Mouse (Mus musculus): ENCODE data around the gene Dnase2a.
A peak's percentile ranks its signal among the peaks of the same experiment; 100 is the strongest.

Dnase2a gene

DNA sequence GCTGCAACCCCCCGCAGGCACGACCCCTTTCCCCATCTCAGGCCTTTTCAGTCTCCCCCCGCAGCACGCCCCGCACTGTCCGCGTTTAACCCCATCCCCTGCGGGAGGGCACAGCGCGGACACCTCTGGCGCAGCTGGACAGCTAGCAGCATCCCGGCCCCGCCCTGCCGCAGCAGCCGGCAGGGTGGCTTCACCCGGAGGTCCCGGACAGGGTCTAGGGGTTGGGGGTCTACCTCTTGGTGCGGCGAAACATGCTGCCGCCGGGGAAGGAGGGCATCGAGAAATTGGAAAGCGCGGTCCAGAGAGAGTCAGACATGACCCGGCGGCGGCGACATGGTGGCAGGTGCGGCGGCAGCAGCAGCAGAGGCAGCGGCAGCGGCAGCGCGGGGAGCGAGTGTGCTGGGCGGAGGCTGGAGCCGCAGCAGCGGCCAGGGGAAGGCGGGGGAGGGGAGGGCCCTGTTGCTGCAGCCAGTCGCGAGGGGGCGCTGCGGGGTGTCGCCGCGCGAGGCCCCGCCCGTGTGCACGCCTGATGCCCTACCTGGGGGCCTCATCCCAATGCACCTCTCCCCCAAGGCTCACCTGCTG lies 28.7 kb downstream of the Dnase2a start, which contains the start of gene Mast1:
Gene Mast1, minus strand, starts transcription at position 398 of the 585 bp plus-strand sequence.
- ATAC-seq (ENCODE audit: low TSS enrichment) = peak; percentile 62

DNA sequence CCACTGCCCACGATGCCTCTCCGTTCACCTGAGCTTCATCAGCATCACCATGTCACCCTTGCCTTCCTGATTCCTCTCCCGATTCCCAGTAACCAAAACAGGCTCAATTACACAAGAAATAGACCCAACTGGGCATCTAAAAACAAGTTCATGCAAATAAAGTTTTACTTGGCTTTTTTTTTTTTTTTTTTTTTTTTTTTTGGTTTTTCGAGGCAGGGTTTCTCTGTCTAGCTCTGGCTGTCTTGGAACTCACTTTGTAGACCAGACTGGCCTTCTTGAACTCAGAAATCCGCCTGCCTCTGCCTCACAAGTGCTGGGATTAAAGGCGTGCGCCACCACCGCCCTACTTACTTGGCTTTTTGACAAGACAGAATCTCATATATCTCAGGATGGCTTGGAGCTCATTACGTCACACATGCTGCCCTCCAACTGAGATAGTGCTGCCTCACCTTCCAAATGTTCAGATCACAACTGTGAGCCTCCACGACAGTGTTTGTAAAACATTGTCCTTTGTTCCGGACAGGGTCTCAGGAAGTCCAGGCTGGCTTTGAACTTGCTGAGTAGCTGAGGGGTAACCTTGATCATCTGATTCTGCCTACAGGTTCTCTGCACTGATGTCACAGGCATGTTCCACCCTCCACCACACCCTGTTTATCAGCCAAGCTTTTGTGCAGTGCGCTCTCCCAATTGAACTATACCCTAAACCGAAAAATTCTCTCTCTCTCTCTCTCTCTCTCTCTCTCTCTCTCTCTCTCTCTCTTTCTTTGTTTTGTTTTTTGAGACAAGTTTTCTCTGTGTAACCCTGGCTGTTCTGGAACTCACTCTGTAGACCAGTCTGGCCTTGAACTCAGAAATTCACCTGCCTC lies 29.5 kb downstream of the Dnase2a start:
- ATAC-seq (ENCODE audit: low TSS enrichment) = no peak

DNA sequence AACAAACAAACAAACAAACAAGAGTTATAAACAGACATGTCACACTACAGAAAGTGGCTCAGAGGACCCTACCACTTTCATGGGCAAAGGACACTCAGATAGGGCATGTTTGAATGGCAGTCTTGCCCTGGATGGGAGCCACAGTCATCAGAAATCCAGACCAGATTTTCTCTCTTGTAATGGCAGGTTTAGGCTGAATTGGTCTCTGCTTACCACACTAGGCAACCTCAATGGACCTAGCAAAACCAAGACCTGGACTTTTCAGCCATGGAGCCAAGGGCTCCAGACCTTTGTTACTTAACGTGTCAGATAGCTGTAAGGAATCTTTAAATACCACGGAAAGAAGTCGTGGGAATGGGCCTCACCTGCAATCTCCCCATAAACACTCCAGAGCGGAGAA lies 35.3 kb downstream of the Dnase2a start:
- no peak for ATAC-seq (ENCODE audit: low TSS enrichment)

DNA sequence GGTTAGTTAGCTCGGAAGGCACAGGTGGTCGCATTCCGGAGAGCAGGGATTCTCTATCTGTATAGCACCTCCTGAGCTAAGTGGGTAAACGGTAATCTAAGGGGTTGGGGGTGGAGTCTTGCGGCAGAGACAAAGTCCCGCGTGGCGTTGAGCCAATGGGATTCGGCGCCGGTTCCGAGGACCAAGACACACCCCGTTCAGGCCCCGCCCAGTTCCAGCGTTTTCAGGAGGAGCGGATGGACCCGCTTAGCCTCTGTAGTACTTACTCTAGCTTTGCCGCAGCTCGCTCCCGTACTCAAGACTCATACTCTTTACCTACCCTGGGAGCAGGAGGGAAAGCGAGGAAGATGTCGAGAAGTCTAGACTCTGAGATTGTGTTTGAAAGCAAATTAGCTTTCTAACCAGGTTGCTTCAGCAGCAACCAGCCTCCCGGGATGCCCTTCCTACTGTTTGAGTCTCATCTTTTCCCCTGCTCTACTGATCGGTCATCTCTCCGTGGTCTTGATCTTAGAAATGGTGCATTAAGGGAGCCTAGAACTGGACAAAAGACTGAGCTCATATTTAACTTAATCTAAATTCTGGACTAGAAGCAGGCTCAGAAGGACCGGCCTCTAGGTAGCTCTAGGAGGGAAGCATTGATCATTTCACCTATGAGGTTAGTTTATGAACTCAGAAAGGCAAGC lies 36.3 kb downstream of the Dnase2a start:
- ATAC-seq (ENCODE audit: low TSS enrichment) = peak; percentile 73

DNA sequence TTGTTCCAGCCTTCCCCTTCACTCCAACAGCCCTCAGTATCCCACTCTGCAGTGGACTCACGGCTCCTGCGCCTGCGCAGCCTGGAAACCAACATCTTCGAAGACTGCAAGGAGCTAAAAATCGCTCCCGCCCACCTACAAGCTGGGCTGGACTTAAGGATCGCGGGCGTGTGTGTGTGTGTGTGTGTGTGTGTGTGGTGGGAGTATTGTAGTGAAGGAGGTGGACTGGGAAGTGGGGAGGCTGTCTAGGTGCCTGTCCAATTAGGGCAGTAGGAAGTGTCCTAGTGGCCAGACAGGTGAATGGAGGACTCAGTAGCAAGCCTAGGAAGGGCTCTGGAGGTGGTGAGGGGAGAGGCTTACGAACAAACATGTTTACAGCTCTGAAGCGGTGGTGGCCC lies 36.9 kb downstream of the Dnase2a start:
- ATAC-seq (ENCODE audit: low TSS enrichment) = peak; percentile 82

DNA sequence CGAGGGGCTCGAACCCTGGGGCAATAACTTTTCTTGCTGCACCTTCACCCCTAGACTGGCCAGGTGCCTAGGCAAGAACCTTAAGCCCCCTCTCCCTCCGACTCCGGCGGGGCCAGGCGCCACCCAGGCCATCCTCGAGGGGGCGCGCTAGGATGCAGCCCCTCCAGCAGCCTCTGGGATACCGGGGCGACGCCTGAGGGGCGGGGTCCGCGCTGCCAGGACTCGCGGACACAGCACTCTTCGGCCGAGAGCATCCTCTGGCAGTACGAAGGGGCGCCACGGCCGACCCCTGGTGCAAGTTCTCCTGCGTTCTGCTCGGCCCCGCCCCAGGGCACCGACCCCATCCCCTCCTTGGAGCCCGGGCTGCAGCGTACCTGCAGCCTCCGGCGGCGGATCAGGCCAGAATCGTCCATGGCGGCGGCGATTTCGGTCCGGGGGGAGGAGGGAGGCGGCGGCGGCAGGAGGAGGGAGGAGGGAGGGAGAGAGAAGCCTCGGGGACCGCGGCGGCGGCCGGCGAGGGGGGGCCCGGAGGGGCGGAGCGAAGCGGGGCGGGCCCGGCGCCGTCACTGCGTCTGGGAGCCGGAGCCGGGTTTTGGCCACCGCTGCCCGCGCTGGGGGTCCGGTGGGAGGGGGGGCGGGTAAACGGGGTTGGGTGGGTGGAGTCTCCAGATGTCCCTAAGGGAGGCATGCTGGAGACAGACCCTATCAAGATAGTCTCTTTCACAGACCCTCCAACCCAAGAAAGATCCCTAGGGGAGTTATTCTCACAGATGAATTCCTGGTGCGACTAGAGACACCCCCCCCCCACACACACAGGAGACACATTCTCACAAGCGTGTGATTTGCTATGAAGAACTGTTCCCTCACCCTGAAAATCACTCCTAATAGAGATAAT lies 37.5 kb downstream of the Dnase2a start:
- ATAC-seq (ENCODE audit: low TSS enrichment) = peak; percentile 42

DNA sequence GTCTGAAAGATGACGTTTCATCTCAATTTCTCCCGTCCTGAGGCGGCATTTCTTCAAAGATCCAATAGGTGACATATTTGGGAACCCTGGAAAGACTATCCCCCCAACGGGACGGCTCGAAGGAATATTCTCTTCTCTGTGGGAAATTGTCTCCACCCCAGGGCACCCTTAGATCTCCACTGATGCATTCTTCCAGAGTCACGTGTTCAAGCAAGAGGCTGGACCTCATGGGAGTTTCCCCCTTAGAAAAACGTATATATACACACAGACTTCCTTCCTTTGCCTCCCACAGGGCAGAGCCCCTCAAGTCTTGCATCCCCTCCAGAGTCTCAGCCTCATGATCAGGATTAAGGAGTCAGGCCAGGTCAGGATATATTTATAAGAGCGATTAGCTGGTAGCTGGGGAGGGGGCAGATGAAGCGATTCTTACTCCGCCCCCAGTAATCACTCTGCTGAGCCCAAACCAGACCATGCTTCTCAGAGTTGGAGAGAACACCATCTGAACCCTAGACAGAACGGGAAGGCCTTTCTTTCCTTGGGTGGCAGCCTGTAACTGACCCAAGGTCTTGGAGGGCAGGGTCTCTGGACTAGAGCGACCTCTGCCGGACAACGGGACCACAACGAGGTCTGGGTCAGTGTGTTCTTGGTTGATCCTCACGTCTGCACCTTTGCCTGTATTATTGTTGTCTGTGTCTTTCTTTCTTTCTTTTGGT lies 38.3 kb downstream of the Dnase2a start, which contains the start of gene Rtbdn:
Gene Rtbdn, plus strand, starts transcription at position 464 of the 713 bp plus-strand sequence.
- ATAC-seq (ENCODE audit: low TSS enrichment) = no peak

DNA sequence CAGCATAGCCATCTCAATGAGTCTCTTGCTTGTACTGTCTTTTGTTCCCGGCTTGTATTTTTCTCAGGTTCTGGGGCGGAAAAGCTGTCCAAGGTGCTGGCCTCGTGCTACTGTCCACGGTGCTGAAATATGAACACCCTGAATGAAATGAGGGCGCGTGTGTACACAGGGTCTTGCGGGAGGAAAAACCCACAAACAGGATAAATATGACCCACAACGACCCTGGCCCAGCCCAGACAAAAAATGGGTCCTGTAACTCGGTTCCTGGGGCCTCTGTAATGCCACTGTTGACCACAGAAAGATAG lies 38.8 kb downstream of the Dnase2a start:
- no peak for ATAC-seq (ENCODE audit: low TSS enrichment)

DNA sequence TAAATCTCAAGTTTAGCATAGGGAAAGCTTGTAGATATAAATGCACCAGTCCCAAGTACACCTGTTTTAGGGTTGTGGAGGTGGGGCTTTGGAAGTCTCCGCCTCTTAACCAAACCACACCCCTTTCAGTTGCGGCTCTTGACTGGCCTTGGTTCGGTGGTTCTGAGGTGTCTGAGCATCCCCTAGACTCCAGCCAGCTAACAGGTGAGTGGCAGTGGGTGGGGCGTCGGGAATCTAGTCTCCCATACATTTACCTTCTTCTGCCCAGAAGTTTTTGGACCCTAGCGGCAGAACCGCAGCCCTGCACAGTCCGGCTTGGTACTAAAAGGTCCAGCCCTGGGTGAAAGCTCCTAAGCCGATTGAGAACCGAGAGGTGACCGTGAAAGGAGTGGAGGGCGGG lies 41.4 kb downstream of the Dnase2a start:
- ATAC-seq (ENCODE audit: low TSS enrichment) = no peak

DNA sequence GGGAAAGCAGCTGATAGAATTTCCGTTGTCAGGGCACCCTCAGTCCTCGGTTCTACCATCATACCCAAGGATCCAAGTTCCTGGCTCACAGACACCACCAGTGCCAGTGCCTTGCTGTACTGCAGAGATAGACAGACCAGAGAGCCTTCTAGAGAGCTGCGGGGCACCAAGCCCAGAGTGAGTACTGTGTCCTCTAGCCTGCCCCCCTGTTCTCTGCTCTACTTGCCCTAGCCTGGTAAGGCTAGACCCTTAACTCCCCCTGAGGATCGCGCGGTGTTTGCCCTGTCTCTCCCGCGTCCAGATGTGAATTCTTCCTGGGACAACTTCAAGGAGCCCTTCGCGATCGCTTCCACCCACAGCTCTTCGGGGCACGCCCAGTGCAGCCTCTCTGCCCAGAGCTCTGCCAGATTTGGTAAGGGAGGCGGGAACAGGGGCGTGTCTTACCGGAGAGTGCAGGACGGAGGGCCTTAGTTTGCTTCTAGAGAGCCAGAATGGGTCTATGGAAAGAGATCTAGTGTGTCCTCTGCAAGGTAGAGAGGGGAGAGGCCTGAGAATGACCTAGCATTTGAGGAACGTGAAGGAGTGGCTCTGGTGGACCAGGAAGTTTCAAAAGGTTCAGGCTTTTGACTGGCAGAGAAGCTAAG lies 44.4 kb downstream of the Dnase2a start:
- ATAC-seq (ENCODE audit: low TSS enrichment) = peak; percentile 64; the same call in 1 of the 2 replicates

DNA sequence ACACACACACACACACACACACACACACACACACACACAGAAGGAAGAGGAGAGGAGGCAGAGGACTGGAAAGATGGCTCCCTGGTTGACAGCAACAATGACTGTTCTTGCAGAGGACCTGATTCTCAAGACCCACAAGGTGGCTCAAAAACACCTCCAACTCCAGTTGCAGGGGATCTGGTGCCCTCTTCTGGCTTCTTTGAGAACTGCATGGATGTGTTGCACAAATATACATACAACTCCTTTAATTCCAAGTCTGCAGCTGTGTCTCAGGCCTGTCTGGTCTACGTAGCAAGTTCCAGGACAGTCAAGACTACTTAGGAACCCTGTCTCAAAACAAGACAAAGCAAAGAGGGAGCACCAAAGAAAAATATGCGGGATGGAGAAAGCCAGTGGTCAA lies 48.4 kb downstream of the Dnase2a start:
- ATAC-seq (ENCODE audit: low TSS enrichment) = peak; percentile 50; the same call in 1 of the 2 replicates

DNA sequence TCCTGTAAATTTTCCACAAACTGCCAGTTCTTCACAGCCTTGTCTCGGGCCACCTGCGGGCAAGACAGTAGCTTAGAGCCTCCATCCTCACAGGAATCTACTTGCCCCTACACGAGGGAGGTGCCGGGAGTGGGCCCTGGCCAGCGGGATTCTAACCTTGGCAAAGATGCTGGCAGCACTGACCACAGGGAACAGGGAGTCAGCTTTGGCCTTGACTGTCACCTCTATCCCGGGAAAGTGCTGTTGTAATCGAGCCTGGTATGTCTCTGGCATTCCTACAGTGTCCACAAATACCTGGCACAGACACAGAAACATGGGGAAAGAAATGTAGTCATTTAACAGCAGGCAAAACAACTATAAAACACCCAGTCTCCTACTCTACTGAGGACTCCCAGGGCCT lies 51.5 kb downstream of the Dnase2a start:
- no peak for ATAC-seq (ENCODE audit: low TSS enrichment)

DNA sequence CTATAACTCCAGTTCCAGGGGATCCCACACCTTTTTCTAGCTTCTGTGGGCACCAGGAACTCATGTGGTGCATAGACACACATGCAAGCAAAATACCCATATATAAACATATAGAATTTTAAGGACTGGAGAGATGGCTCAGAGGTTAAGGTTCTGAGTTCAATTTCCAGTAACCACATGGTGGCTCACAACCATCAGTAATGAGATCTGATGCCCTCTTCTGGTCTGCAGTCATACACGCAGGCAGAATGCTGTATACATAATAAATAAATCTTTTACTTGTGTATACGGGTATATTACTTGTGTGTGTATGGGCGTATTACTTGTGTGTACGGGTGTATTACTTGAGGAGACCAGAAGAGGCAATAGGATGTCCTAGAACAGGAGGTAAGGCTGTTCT lies 55.6 kb downstream of the Dnase2a start:
- ATAC-seq (ENCODE audit: low TSS enrichment) = no peak

DNA sequence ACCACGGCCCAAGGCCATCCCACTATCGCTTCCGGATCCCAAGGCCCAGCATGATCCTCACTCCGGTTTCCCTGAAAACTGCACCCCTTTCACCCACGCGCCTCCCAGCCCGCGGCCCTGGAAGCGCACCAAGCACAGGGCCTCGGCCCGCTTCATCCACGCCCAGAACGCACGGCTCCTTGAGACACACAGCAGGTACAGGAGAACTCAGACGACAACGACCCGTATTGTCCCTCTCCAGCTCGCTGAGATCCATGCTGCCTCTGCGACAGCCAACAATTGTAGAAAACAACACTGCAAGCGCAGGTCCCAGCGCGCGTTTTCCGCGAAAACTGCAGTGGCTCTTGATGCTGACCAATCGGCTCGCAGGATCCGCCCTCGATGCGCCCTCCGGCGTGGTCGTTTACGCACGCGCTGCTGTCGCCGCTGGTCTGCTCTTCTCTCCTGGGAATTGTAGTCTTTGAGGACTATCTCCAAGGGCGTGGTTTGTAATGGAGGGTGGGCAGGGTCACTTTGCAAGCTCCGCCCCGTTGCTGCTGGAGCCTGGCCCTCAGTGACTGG lies 57.5 kb downstream of the Dnase2a start:
- peak; percentile 89 for ATAC-seq (ENCODE audit: low TSS enrichment)

DNA sequence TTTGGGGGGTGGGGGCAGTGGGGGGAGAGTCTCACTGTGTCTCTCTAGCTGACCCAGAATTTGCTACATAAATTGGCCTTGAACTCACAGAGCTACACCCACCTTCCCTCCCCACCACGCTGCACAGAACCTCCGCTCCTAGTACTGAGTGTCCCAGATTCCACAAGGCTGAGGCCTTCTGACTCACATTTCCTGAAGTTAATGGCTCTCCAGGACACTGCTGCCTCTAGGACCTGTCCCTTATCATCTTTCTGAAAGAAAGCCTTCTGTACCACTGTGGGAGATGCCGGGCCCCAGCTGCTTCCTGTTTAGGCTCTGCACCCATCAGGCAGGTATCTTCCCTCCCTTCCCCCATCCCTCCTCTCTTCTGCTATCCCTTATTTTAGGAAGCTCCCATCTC lies 58.2 kb downstream of the Dnase2a start:
- ATAC-seq (ENCODE audit: low TSS enrichment) = no peak

DNA sequence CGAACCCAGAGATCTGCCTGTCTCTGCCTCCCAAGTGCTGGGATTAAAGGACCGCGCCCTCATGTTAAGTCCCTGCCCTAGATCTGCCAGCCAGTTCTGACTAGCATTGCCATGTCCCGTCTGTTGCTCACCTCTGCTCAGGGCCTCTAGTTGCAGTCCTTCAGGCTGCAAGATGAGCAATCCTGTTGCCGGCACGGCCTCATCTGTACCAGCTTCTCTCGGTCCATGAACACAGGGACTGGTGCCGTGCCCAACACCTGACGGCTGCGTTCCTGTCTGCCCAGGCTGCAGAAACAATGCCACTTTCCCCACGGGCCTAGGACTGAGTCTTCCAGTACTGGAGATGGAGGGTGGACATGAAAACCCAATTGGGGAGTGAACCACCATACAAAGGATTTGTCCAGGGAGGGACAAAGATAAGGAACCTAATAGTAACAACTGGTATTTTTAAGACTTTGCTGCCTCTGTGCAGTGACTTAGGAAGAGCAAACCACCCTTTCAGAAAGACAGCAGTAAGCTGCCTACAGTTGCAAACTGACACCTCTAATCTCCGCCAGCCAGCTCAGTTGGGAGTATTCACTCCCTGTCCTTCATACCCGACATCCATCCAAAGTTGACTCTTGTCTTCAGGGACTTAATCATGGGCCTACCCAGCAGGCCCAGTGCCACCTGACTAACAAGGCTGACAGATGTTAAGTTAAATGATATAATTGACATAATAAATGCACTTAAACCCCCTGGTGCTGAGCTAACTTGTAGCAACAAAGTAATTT lies 59.4 kb downstream of the Dnase2a start:
- no peak for ATAC-seq (ENCODE audit: low TSS enrichment)

DNA sequence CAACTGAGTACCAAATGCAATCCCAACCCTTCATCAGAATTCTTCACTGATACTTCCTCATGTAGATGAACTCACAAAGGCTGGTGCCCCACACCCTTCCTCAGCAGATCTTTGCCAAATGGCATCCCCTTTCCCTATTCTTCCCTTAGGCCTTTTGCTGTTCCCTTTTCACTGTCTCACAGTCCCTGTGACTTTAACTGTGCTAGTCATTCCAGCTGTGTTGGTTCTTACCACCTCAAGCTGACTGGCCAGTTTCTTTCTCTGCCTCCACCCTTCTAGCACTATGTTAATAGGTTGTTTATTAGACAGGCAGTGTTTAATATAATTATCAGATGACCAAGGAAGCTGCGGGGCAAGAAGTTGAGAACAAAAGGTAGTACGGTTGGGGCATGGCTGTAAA lies 60.3 kb downstream of the Dnase2a start:
- no peak for ATAC-seq (ENCODE audit: low TSS enrichment)

DNA sequence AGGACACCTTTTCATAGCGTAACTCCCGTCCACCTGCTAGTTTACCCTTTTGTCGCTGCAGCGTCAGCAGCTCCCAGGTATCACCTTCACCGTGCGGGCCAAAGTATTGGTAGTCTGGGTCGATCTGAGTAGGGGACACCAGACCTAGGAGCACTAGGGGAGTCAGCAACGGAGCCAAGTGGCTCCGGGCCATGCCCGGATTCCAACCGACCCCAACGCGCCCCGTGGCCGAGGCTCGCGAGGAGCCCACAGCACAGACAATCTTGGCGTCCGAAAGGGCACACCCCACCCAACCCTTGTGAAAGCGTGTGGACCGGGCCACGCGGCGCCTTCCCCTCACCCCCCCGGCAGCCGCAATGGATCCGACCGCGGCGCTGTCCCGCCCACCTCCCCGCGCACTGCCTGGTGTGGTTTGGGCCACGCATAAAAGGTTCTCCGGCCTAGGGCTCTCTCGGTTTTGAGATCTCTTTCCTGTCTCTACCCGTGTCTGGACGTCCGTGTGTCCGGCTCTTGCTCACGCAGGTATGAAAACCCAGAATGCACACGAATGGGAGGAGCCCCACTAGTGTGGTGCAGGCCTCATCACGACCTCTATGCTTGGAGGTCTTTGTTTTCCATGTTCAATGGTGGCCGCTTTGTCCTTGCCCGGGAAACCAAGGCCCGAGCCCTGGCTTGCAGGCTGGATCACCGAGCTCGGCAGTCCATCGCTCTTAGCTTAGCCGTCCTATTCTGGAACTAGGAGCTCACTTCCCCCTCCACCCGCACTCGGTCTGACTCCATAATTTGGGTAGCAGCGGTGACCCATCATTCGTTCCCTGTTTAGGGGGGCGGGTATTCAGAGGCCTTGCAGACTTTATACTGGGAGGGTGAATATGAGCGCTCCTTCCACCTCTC lies 61.1 kb downstream of the Dnase2a start, which contains the start of the genes Gm49661, Prdx2 and Rnaseh2a:
Gene Gm49661, minus strand, starts transcription at position 193 of the 894 bp plus-strand sequence.
Gene Prdx2, plus strand, starts transcription at position 347 of the 894 bp plus-strand sequence.
Gene Rnaseh2a, minus strand, starts transcription at position 527 of the 894 bp plus-strand sequence.
- peak; percentile 56 for ATAC-seq (ENCODE audit: low TSS enrichment)

All from frontal cortex, adult (tissue).